Mouse (Mus musculus): ENCODE results near the gene Rad54l2.

DNA sequence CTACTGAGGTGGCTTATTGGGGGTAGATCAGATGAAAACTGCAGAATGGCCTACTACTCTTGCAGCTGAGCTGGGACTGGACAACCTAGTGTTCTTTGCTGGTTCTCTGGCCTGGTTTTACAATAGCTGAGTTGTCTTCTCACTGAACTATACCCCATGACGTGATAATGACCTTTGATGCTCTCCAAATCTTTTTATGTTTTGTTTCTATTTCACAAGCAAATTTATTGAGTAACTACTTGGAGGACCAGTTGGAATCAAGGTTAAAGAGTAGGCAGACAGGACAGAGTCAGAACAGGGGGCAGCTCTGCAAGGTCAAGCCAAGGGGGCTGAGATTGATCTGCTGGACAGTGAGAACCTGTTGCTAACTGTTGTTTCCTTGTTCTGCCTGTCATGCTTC is 64.1 kb downstream of the Rad54l2 start:
- TF ChIP-seq CTCF (IDR thresholded peaks at IDR 0.05) (no peak), EP300 (IDR thresholded peaks at IDR 0.05; ENCODE audit: insufficient read depth, low read depth, low read length) (no peak)

Data from heart, adult 2 months (tissue).